Mouse (Mus musculus): ENCODE data around the gene Dcx.

The Dcx gene

DNA sequence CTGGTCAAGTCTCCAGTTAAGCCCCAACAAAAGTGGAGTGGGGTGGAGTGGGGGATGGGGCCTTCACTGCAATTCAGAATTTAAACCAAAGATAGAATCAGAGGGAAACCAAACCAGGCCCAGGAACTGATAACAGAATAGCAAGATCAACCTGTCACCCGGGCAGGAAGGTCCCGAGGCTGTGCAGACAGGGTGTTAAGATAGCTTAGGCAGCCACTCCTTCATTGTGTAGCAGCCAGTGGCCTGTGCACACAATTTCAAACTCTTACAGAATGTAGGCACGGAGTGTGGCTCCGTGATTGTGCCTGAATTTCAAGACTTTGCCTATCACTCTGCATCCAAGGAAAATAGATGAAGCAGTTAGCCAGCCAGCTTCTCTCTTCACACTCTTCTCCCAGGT is 106.6 kb downstream of the Dcx start:
- DNase-seq: no peak

DNA sequence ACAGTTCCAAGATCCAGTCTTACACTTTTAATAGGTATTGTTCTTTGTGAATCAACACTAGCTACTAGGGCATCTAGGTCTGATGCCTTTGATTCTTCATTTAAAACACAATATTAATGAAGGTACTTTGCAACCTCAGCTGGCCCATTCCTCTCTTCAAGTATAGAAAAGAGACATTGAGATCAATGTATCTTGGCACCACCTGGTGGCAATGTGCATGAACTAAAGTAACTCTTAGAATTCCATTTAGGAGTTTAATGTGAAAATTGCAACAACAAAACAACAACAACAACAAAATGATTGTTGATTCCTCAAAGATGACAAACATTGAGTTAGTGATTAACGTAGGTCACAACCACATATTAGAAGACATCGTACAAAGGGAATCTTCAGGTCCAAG is 114.2 kb downstream of the Dcx start:
- no peak for DNase-seq

- no peak for DNase-seq
Observed at GRCm38 (mm10) chrX:143815948-143816347, 117.2 kb downstream of the Dcx start.
